Mouse (Mus musculus) liver, adult (tissue): Measurements from ENCODE around the gene Crnkl1.

Experiments used
- GATA4 ChIP-seq: IDR thresholded peaks from 2 replicates; pipeline ENCODE4 v1.6.1; 2014; ENCODE audit warnings: mild to moderate bottlenecking, low read length; ENCODE audit not compliant: insufficient replicate concordance

Crnkl1 gene

GRCm38 (mm10) chr2:145934339-145935231 is at the start of gene Crnkl1, which contains the start of gene Cfap61:
Gene Crnkl1, minus strand, starts transcription at chr2:145935014.
Gene Cfap61, plus strand, starts transcription at chr2:145934784.
- no peak for TF ChIP-seq GATA4

DNA sequence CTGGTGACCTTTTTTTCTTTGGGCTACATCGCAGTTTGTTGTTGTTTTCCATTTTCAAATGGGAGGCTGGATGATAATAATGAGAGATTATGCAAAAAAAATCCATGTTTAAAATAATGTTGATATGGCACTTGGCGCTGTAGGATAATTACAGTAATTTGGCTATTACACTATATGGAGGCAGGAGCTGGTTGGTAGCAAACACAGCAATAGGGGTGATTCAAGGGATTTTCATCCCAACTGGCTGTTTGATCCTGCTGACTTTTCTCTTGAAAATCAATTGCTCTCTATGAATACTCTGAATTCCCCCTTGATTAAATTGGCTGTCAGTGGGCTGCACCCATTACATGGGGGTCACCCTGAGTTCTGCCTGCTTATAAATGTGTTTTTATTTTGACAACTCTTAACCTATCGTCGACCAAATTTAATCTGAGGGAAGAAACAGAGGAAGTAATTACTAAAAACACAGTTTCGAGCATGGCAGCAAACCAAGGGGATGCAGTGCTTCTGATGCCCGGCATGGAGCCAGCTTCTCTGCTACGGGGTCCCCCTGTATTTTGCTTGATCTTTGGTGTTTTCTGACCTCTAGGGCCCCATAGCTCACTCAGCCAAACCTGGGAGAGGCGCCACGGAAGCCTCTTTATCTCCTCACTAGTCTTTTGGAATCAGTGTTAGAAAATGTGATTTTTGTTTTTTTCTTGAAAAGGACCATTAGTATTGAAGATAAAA is 47.7 kb upstream of the Crnkl1 start:
- no peak for TF ChIP-seq GATA4

DNA sequence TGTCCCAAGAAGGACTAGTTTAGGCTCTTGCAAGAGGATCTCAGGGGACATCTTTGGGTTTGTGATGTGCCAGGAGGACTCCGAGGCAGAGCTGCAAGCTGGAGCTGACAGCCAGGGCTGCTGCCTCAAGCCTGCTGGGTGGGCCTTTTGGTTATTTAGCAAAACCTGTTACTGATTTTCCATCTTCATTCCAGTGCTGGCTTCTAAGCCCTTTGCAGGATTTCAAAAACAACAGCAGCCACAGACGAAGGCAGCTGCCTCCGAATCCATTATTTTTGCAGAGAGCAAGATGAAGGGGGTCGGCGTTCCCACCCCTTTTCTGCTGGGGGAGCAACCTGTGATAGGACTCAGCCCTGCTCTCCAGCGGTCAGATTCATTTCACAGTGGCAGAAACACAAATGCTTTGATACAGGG is 46.9 kb upstream of the Crnkl1 start:
- TF ChIP-seq GATA4: no peak

GRCm38 (mm10) chr2:145980881-145981280 is 46.1 kb upstream of the Crnkl1 start:
- TF ChIP-seq GATA4: no peak

DNA sequence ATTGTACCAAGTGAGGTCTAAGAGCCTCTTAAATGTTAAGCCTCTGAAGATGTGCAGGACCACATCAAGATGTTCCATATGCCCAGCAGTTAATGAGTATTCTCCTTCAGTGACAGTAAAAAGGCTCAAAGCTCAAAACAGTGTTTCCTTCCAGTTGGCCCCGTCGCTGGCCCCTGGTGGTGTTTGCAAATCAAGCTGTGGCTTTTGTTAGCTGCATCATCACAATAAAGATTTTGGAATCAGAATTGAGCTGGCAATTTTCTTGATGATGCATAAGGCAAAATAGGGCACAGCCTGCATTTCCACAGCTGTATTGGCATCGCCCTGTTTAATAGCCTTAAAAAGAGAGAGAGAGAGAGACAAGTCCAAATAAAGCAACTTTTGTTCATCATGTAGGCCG is 44.8 kb upstream of the Crnkl1 start:
- no peak for TF ChIP-seq GATA4

- TF ChIP-seq GATA4: no peak
Observed at GRCm38 (mm10) chr2:145972571-145972970, 37.8 kb upstream of the Crnkl1 start.

GRCm38 (mm10) chr2:145971237-145972010 is 36.6 kb upstream of the Crnkl1 start:
- TF ChIP-seq GATA4: no peak

DNA sequence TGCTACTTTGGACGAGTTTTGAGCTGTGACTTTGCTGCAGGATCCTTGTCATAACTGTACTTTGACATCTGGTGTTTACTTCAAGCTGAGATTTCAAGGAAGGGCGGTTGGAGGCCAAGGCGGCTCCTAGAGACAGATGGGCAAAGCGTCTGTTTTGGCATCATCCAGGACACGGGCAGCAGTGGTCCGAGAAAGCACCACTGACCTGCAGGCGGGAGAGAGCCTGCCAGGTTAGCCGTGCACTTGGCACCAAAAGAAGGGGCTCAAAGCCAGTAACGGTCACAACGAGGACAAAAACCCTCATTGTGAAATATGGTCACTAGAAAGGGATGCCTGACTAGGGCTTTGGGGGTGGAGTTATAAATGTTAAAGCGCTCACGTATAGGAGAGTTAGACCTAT is 35.9 kb upstream of the Crnkl1 start:
- no peak for TF ChIP-seq GATA4

GRCm38 (mm10) chr2:145961861-145962260 is 27.0 kb upstream of the Crnkl1 start:
- TF ChIP-seq GATA4: no peak

DNA sequence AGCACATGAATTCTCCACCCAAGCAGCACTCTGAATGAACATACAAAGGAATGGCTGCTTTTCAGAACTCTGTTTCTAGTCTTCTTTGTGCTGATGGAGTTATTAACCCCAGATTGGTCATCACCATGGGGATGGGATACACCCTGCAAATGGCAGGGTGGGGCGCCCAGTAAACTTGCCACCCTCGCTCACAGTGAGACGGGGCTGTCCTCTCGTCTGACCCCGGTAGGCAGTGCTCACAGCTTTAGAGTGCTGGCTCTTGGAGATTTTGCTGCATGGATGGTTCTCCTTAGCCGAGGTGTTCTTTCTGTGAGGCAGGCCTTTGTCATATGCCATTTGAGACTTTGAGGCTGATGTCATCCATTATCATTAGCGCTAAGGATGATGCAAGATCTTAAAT is 23.7 kb upstream of the Crnkl1 start:
- TF ChIP-seq GATA4: no peak

DNA sequence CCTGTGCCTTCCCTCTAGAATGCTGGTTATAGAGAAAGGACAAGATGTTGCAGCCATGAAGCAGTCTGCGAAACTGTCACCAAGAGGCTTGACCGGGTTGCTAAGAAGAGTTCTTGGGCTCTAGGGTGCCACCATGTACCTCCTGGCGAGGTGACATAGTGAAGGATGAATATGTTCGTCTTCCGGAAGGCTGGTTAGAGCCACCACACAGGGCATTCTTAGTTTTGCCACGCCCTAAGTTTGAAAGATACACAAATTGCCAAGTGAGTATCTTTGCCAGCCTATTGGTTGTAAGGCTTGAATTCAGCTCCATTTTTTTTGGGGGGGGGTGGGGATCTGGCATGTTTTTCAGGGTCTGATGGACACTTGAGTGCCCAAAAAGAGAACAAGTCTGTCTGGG is 23.3 kb upstream of the Crnkl1 start:
- TF ChIP-seq GATA4: no peak

DNA sequence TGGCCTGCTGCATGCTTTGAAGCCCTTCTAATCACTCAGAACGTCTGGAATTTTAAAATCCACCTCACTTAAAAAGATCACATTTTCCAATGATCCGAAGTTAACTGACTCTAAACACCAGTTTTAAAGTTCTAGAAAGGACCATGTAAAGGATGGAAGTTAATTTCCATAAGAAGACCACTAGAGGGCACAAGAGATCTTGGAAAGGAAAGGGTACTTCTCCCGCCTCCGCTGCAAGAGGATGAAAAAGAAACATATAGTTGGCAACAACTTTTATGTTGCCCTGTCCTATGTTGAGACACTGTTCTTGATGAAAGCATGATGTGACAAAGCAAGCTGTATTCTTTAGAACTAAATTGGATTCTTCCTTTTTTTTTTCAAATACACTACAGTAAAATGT is 22.6 kb upstream of the Crnkl1 start:
- TF ChIP-seq GATA4: no peak

GRCm38 (mm10) chr2:145956318-145956717 is 21.5 kb upstream of the Crnkl1 start:
- no peak for TF ChIP-seq GATA4

DNA sequence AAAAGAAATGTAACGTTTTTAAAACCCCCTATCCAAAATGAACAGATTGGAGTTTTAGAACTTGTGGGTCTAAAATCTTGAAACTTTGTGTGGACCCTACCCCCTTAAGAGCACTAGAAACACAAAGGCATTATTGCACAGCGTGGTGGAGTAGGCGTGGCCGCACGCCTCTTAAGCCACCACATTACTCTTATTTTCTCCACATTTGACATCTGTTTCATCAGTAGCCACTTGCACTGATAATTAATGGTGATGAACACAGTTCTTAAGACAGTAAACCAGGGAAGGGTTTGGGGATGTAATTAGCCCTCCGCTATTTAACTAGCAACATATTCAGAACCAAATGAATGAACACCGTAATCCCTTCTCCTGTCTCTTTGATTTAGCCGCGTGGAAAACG is 21.0 kb upstream of the Crnkl1 start:
- no peak for TF ChIP-seq GATA4

GRCm38 (mm10) chr2:145952726-145953125 is 17.9 kb upstream of the Crnkl1 start:
- TF ChIP-seq GATA4: no peak
